Mouse (Mus musculus) heart, postnatal 10 days (tissue): ENCODE data around the gene Gm42420. TPM values are rescaled to one million over a fixed set of nuclear protein-coding genes. Genes with fewer than 3 reads are reported as not detected.

Experiments used
- DNase-seq, 2 experiments: peaks; one replicate each; pipeline ENCODE4 v3.0.0; 2021
- intact Hi-C: fragments of 180-260 bp; cut with DNase I; formaldehyde crosslinking; loops from one replicate; pipeline ENCODE4 v1.15.1; 2025
- total RNA-seq, 2 experiments: library from RNA; stranded (reverse); gene quantifications; 2 replicates each; pipeline ENCODE4 v1.2.3; 2021

Gm42420 gene
- total RNA-seq, 2 experiments from 2014 or later: 1.6 TPM; not detected in 1

DNA sequence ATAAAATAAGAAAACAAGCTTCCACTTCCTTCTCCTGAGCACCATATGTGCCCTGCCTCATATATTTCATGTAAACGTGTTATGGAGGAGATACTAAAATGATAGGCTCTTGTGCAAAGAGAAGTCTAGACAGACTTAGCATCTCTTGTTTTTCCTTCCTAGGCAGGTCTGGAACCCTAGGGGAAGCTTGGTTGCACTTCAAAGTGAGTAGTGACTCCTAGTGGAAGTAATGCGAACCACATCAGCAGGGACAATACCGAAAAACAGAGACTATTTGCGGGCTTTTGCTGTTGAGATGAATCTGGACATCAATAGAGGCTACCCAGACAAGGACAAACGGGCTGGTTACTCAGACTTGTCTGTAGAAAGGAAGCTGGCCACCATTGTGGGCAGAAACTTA lies 18.0 kb upstream of the Gm42420 start:
- peak; percentile 41 to 61 for DNase-seq
- intact Hi-C loops: loop anchor here (1.0 kb wide), 1 partner anchor 104 kb away; no protein-coding TSS in a partner anchor

DNA sequence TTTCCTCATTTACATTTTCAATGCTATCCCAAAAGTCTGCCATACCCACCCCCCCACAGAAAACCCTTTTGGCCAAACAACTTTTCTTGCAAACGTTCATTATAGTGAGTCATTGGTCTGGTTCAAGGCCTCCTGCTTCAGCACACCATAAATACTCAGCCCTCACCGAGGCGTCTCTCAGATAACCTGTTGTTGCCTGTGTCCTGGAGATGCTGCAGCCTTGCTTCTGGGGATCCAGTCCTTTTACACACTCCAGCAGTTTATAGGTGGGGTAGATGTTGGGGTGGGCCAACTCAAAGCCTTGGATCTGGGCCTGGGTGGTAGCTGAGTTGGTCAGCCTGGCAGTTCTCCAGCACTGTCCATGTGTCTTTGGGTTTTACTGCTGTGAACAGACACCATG lies 15.1 kb upstream of the Gm42420 start:
- no peak for DNase-seq
- intact Hi-C loops: no loop called here

DNA sequence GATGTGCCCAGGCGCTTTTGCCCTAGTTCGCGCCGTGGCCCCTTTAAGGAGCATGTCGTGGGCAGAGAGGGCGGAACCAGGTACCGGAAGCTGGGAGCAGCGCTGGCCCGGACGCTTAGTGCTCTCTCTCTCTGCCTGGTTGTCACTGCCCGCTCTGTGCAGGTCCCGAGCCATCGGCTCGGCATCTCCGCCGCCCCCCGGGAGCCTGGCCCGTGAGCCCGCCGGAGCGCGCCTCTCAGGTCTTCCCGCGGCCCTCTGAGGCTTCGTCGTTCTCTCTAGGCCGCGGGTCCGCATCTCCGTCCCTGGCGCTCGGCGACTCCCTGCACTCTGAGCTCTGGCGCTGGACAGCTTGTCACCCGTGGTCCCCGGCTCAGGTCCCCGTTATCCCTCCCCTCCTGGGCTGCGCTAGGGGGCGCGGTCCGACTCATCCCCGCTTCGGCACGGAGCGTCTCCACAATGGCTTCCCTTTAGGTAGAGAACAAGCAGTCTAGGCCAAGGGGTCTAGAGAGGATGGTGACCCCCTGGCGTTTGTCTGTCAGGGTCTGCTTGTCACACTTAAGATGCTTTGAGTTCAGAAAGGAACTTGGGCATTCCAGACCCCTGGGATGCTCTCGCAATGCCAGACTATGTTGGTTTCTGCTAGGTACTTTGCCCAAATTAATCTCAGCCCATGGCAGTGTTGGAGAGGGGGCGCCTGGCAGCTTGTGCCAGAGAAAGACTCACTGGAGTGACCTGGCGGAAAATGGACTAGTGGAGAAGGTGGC lies 11.6 kb upstream of the Gm42420 start, which contains the start of gene Adck2:
Adck2 (plus strand) TSS at position 83 of the 764 bp plus-strand sequence.
- intact Hi-C loops: loop anchor here (2.0 kb wide), 1 partner anchor 207 kb away; no protein-coding TSS in a partner anchor
- peak; percentile 85 for DNase-seq

DNA sequence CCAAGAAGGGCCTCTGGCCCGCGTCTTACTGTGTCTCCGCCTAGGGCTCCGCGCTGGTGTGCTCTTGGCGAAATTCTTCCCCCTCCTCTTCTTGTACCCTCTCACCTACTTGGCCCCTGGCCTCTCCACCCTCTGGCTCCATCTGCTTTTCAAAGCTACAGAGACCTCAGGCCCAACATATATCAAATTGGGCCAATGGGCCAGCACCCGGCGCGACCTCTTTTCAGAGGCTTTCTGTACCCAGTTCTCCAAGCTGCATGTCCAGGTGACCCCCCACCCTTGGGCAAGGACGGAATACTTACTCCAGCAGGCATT lies 11.0 kb upstream of the Gm42420 start:
- DNase-seq: peak; percentile 62 to 66
- intact Hi-C loops: loop anchor here (2.0 kb wide), 1 partner anchor 206 kb away; no protein-coding TSS in a partner anchor

DNA sequence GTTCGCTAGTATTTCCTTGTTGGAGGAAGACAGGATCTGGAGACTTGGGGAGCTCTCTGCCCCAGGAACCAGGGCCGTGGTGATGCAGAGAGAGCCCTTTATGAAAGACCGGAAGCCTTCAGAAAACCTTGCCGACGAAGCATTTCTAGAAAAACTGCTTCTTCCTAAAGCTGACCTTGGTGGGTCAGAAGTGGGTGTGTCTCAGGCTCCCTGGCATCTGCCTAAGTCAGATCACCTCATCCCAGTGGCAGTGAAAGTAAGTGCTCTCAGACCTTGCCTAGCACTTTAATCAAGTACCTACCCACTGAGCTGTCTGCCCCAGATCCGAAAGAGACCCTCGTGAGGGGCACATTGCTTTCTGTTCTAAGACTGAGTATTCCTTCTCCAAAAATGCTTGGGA lies 10.6 kb upstream of the Gm42420 start:
- intact Hi-C loops: loop anchor here (2.0 kb wide), 1 partner anchor 206 kb away; no protein-coding TSS in a partner anchor
- no peak for DNase-seq

DNA sequence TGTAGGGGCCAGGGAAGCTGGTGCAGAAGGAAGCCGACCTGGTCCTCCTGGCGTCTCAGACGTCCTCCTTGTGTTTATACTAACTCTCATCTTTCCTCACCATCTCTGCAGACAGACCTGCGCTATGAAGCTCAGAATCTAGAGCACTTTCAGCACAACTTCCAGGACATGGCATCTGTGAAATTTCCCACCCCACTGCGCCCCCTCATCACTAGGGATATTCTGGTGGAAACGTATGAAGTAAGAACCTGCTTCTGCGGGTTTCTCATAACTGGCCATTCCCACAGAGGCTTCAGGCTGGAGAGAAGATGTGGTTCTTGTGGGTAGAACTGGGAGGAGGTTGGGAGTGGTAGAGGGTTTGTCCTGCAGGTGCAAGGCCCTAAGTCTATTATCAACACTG lies 6.0 kb upstream of the Gm42420 start:
- intact Hi-C loops: no loop called here
- no peak for DNase-seq

DNA sequence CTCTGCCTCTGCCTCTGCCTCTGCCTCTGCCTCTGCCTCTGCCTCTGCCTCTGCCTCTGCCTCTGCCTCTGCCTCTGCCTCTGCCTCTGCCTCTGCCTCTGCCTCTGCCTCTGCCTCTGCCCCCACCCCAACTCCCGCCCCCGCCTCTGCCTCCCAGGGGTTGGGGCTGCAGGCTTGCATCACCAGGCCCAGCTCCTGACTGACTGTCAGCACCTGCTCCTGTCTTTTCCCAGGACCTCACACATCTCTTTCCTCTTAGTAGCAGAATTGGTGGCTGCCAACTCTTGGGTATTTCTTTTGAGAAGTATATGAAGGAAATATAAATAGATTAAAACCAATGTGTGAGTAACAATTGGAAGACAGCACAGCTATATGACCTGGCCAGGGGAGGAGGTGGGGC lies 5.0 kb upstream of the Gm42420 start:
- intact Hi-C loops: no loop called here
- DNase-seq: no peak

DNA sequence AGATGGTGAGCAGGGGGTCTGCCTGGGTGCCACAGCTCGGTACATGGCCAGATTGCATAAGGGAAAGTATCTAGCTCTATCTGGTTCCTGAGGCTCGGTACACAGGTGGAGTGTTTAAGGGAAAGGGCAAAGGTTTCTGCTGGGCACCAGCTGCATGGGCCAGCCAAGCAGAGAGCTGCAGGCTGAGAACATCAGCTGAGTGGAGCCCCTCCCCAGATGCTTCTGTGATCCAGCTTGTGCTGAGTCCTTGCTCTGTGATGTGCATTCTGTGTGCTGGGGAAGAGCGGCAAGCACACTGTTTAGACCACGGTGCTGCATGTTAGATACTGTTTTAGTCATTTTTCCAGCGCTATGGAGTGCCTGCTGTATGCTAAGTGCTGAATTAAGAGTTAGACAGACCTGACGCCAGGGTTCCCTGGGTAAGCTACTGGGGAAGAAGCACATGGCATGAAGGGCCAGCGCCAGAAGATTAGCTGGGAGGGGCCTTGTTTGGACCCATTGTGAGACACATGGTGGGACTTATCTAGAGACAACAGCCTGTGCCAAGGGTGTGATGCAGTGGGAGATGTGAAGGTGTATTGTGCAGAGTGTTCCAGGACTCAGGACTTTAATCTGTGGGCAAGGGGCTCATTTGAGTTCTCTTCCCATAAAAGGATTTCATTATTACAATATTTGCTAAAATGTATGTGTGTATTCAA lies 4.3 kb upstream of the Gm42420 start:
- intact Hi-C loops: no loop called here
- DNase-seq: no peak

DNA sequence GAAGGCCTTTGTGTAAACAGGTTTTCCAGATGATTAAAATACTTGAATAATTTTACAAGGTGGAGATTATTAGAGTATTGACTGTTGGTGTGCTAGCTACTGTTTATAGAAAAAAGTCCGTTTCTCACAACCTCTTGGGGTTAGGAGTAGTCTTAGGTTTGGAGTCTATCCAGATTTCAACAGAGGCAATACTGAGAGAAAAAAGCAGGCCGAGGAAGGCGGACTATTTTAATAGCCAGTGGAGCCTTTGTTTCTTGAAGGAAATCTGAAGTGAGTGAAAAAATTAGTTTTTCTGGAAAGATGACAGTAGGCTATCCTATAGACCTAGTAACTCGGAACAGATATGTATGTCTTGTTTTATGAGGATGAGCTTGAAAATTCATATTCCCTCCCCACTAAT lies 5.9 kb downstream of the Gm42420 start:
- intact Hi-C loops: no loop called here
- no peak for DNase-seq

DNA sequence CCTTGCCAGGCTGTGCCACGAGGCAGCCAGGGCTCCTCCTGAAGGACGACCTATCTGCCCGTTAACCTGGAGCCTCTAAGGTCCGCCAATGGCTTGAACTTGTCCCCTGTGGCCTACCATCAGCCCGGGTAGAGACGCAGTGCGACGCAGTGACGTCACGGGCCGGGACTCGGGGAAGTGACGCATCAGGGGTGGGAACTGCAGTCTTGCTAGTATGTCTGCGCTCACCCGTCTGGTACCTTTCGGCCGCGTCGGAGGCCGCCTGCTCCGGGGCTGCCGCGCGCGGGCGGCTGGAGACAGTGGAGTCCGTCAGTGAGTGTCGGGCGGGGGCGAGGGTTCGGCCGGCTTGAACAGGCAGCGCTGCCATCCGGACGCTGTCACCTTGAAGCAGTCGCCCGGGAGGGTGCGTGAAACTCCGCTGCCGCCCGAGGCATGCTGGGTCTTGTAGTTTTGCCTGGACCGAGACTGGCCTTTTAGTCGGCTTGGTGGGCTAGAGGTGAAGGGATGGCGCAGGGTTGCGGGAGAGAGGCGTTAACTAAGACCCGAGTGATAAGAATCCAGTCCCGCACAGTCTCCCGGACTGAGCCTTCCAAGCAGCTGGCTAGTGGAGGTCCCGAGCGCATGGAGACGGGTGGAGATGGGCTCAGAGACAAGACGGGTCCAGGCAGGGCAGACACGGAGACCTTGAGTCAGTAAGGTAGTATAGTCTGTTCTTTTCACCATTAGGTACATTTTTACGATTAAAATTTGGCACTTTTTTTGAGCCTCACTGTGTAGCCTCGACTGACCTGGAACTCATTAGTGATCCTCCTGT lies 7.1 kb downstream of the Gm42420 start, which contains the start of gene Ndufb2:
Ndufb2 (plus strand) TSS at position 174 of the 814 bp plus-strand sequence.
- intact Hi-C loops: no loop called here
- DNase-seq: peak; percentile 96 to 97

DNA sequence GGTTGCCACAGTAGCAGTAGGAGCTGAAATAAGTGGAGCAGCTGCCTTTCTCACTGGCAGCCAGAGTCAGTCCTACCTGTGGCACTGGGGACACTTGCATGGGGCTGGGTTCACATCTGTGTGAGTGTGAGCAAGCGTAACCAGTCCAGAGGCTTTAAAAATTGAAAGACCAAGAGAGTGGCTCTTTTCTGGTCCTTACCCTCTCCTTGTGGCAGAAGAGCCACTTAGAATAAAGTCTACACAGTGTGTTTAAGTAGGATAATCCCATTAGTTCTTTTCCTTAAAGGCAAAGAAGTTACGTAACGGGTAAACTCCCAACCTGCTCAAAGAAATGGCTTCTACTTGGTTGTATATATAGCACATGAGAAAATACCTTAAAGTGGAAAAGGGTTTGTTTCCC lies 15.3 kb downstream of the Gm42420 start:
- DNase-seq: no peak
- intact Hi-C loops: no loop called here

DNA sequence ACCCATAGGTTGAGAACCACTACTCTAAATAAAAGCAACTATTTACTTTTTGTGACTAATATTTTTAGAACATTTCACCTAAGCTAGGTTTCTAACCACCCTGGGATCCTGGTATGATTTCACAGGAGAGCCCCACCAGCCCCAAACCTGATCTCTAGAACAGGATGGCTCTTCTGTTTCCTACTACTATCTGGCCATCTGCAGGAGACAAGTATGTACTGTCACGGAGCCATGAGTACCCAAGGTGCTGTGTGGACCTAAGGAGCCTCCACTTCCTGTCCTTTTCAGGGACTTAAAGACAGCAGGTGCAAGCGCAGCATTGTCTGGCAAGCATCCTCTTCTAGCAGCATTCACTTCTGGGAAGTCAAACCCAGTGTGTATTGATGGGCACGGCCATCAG lies 16.3 kb downstream of the Gm42420 start:
- intact Hi-C loops: no loop called here
- no peak for DNase-seq

DNA sequence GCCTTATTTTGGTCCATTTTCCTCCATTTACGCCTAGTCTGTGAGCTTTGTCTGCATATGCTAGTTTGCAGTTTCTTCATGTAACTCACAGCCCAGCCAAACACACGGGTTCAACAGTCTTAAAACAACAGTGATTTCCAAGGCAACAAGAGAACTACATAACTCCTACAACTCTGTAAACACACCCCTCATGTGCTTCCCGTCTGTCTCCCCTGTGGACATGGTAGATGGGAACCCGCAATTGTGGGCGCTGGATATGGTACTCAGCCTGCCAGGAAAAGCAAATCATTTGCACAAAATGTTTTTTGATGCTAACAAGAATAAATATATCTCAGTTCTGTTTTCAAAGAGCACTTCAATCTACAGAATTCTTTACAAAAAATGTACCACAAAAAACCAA lies 19.0 kb downstream of the Gm42420 start:
- intact Hi-C loops: no loop called here

DNA sequence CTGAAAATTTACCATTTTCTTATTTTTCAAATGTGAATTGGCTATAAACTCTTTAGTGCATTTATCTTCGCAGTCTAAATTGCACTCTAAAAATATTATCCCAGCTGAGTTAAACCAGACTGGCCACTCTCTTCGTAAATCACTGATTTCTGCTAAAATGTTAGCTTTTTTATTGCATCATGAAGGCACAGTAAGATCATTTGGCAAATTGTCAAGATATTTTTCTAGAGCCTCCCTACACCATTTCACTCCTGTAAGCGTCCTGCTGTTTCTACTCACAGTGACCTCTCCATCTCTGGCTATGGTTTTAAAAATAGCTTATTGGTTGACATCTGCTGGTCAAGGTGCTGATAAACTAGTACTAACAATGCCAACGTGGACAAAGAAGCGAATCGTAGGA lies 20.5 kb downstream of the Gm42420 start:
- intact Hi-C loops: no loop called here
- peak in 1 of 2 experiments; percentile 11 for DNase-seq

More for the DNA sequence above, 19.0 kb downstream of the Gm42420 start:
- no peak for DNase-seq

DNA sequence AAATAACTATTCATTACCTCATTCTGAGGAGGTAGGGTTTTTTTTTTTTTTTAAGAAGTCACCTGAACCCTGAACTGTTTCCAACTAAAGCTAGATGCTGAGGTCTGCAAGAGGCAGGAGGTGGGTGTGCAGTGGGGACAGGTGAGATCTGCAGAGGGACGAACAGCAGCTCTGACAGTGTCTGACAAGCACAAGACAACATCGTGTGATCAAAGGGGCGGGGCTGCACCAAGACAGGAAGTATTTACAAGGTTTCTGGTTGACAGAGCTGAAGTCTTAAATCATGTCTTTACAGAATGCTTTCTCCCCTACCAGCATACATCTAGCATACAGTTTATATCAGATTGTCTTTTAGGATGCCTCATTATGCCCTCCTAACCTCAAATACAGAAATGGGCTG lies 21.3 kb downstream of the Gm42420 start:
- intact Hi-C loops: no loop called here
- DNase-seq: peak in 1 of 2 experiments; percentile 11

DNA sequence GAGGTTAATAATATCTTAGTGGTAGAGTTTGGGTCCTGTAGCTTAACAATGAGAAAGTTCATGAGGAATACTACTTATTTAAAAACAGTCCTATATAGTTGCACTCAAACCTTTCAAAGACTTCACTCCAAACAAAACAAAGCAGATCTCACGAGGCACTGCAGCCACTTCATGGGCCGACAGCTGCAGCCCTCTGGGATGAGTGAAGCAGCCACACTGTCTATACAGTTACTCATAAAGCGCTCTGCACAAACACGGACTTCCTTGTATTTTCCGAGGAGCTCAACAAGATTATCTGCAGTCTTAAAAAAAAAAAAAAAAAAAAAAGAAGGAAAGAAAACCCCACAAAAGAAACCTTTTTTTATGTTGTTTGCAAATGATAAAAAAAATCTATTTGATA lies 21.8 kb downstream of the Gm42420 start:
- DNase-seq: no peak
- intact Hi-C loops: no loop called here

DNA sequence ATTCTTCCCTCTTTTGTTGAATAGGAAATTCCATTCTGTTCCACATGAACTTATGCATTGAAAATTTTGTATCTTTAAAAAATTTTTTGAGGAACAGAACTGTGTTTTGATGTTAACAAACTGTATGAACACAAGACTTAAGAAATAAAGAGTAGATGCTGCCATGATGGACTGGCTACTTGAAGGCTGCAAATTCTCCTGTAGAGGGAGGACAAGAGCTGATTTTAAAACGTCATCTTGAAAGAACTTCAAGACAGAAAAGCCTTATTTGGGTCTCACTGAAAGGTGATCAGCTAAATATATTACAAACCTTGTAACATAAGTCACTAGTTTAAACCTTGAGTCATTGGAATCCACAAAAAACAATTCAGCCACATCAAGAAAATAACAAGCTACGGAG lies 24.7 kb downstream of the Gm42420 start:
- no peak for DNase-seq
- intact Hi-C loops: loop anchor here (5.0 kb wide), 1 partner anchor 172 kb away; no protein-coding TSS in a partner anchor

DNA sequence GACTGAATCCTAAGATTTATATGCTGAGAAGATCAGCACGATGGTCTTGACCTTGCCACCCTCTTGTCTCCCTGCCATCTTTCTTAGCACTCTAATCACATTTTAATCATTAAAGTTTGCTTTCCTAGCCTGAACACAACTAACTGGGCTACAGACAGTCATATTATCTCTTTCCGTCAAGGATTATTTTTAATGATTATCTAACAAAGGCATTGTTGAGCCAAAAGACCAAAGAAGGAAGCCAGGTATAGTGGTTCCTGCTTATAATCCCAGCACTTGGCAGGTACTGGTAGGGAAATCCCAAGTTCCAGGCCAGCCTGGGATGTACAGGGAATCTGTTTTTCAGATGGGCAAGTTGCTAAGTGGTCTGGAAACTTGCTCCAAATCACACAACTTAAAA lies 25.7 kb downstream of the Gm42420 start:
- DNase-seq: no peak
- intact Hi-C loops: loop anchor here (5.0 kb wide), 1 partner anchor 171 kb away; no protein-coding TSS in a partner anchor
